Mouse (Mus musculus) embryonic facial prominence, embryonic 15.5 days (tissue): ENCODE data around the gene Clec16a. TPM values are rescaled to one million over a fixed set of nuclear protein-coding genes. Genes with fewer than 3 reads are reported as not detected.

ENCODE experiments used
- ATAC-seq: fragments of 200-750 bp; cut with Nextera tagmentation; 2 replicates; pipeline ENCODE4 v1.8.0; 2017; ENCODE audit warnings: low read depth, moderate TSS enrichment; ENCODE audit not compliant: insufficient number of reproducible peaks, low FRiP score, low TSS enrichment
- H3K27ac ChIP-seq: fragments of 300-500 bp; sonication (generic); replicated peaks from 2 replicates; pipeline ENCODE4 v1.5.1; 2015; ENCODE audit warnings: mild to moderate bottlenecking, inconsistent platforms
- H3K27me3 ChIP-seq: fragments of 300-500 bp; sonication (generic); 2 replicates; pipeline ENCODE4 v1.6.1; 2015; ENCODE audit warnings: inconsistent platforms
- H3K36me3 ChIP-seq: fragments of 300-500 bp; sonication (generic); 2 replicates; pipeline ENCODE4 v1.6.1; 2015; ENCODE audit warnings: mild to moderate bottlenecking, inconsistent platforms
- H3K4me1 ChIP-seq: fragments of 300-500 bp; sonication (generic); 2 replicates; pipeline ENCODE4 v1.6.1; 2015; ENCODE audit warnings: inconsistent platforms
- H3K4me2 ChIP-seq: fragments of 300-500 bp; sonication (generic); replicated peaks from 2 replicates; pipeline ENCODE4 v1.6.1; 2015; ENCODE audit warnings: mild to moderate bottlenecking, inconsistent platforms
- H3K4me3 ChIP-seq: fragments of 300-500 bp; sonication (generic); replicated peaks from 2 replicates; pipeline ENCODE4 v1.5.1; 2015; ENCODE audit warnings: mild to moderate bottlenecking, inconsistent platforms
- H3K9ac ChIP-seq: fragments of 300-500 bp; sonication (generic); 2 replicates; pipeline ENCODE4 v1.6.1; 2015; ENCODE audit warnings: inconsistent platforms
- H3K9me3 ChIP-seq: fragments of 300-500 bp; sonication (generic); replicated peaks from 2 replicates; pipeline ENCODE4 v1.6.1; 2016; ENCODE audit warnings: inconsistent platforms
- WGBS: fragments of 180-500 bp; shearing (Covaris S2); methylation state at CpG from one replicate; pipeline ENCODE4 v1.1.7; 2015; 5-methylcytosine and 5-hydroxymethylcytosine counted together
- polyA plus RNA-seq: library from polyadenylated mRNA; unstranded; fragments of >200 nt; fragmentation: Nextera tagmentation; extraction: Ambion mirVana; gene quantifications from 2 replicates; pipeline ENCODE4 v1.2.1, GENCODE M21; 2015

Clec16a gene
- polyA plus RNA-seq, 1 experiment from 2014 or later = 39.6 TPM

DNA sequence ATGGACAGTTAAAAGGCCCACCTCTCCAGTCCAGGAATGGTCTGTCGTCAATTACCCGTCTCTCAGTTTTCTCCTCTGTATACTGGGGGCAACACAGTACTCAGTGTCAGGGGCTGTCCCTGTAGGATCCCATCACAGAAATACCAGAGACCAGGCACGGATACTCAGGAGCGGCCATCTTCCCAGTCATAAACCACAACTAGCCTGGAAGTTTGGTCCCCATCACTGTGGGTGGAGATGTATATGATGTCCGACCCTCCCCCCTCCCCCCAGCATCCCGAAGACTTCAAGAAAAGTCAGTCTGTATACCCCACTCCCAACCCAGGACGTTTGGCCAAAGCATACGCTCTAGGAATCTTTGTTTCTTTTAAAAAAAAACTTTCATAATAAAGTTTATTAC, 238.3 kb downstream of the Clec16a start:
- Histone ChIP-seq H3K36me3 (no peaks in the 10 kb centered on the region), H3K9me3 (no peaks in the 10 kb centered on the region), H3K4me2 (peak overlapping the region; percentile 84), H3K27ac (peak overlapping the region; percentile 56; the same call in 1 of the 2 replicates), H3K4me3 (peak overlapping the region; percentile 75), H3K9ac (0 out of 2 replicates have a peak overlapping the region, but pooled peaks have one; percentile 74), H3K4me1 (peaks cover 62% of the 10 kb centered on the region), H3K27me3 (no peaks in the 10 kb centered on the region)
- ATAC-seq = no peak
- WGBS = 47% methylated on average over 8 of the region's 8 CpGs

DNA sequence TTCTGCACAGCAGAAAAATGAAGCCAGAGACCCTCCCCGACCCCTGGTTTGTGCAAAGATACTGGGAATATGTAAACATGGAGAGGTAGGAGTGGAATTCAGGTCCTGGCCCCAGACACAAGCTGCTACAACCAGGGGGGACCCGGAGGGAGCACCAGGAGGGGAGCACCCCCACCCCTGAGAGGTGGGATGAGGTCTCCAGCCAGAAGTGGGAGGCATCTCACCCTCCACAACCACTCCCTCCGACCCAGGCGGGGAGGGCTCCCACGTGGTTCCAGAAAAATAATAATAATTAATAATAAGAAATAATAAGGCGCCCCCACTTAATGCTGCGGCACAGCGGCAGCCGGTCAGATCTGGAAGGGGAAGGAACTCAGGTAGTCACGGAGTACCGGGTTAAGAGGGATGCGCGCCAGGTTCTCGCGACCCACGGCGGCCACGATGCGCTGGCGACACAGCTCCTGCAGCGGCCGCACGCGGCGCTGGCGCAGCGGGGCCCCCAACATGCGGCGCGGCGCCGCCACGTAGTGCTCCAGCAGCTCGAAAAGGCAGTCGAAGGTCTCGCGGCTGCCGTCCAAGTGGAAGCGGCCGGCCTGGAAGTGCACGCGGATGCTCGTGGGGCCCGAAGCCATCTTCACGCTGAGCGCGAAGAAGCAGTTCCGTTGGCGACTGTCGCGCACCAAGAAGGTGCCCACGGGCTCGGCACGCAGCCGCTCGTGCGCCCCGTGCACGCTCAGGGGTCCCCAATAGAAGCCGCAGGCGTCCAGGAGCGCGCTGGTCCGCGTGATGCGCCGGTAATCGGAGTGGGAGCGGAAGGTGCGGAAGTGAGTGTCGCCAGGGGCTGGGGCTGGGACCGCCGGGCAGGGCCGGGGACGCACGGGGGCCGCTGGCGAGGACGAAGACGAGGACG, 239.0 kb downstream of the Clec16a start:
- H3K4me2 ChIP-seq = peak overlapping the region; percentile 84
- WGBS = 1% methylated on average over 81 of the region's 81 CpGs
- H3K4me1 ChIP-seq = peaks cover 62% of the 10 kb centered on the region
- no peaks in the 10 kb centered on the region for H3K36me3 ChIP-seq
- H3K27ac ChIP-seq = peak overlapping the region; percentile 100
- no peaks in the 10 kb centered on the region for H3K9me3 ChIP-seq
- peak overlapping the region; percentile 74 for H3K9ac ChIP-seq
- ATAC-seq = no peak
- peak overlapping the region; percentile 75 for H3K4me3 ChIP-seq
- no peaks in the 10 kb centered on the region for H3K27me3 ChIP-seq

DNA sequence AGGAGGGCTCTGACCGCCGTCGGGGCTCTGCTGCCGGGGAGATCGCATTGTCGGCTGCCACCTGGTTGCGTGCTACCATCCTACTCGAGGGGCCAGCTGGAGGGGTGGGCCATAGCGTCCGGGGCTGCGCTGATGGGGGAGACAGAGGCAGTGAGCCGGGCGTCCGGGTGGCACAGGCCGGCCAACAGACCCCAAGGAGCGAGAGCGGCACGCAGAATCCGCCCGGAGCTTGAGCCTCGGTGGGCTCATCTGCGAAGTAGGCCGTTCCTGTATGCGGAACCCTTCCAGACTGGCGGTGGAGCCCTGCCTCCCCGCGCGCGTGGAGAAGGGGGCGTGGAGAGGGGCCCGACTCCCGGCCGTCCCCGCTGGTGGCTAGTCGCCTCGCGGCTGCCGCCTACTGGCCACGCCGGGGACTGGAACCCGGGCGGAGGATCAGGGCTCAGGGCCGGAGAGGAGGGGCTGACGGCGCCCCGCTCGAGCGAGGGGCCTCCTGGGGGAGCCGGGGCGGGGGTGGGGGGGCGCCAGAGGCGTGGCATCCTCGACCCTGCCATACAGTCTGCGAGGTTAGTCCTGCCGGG, 239.7 kb downstream of the Clec16a start:
- peak; percentile 88 for ATAC-seq
- Histone ChIP-seq H3K27ac (peak overlapping the region; percentile 100), H3K9me3 (no peaks in the 10 kb centered on the region), H3K27me3 (no peaks in the 10 kb centered on the region), H3K4me2 (peak overlapping the region; percentile 84), H3K4me1 (peaks cover 62% of the 10 kb centered on the region), H3K36me3 (no peaks in the 10 kb centered on the region), H3K9ac (peak overlapping the region; percentile 74), H3K4me3 (peak overlapping the region; percentile 75)
- under 1% methylated on average over 55 of the region's 55 CpGs for WGBS

DNA sequence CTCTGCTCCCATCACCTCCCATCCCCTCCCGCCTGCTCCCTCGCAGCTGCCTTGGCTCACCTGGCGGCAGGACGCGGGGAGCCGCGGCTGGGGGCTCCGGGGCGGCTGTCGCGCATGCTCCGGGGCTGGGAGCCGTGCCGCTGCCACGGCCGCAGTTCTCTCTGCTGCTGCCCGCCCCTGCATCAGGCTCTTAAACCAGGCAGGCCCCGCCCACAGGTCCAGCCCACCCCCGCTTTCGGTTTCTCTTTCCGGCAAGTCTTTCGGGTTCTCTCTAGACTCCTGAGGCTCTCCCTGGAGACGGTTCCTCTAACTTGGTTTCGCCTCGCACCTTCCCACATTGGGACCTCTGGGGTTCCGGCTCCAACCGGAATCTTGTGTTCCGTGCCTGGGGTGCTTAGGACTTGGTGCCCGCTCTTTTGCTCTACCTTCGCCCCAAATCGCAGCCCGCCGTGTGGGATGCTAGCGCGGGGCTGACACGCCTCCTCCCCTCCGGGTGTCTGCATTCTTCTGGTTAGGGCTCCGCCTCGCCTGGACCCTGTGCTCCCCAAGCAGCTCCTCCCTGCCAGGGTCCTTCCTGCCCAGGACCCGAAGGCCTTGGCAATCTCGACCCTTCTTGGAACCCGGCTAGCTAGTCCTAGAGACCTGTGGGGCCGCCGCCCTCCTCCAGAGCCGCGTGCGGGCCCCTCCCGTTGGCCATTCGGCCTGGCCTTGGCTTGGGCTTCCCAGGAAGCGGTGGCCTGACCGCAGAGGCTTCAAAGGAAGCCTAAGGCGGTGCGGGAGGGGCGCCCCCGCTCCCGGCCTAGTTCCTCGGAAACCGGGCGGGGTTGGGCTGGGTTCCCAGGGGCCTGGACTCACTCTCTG, 240.5 kb downstream of the Clec16a start, which contains the start of gene Socs1:
Socs1 (minus strand) TSS at position 166 of the 861 bp plus-strand sequence.
- no peaks in the 10 kb centered on the region for H3K36me3 ChIP-seq
- H3K4me3 ChIP-seq = peak within 1 kb of the TSS; percentile 75
- H3K27me3 ChIP-seq = no peaks in the 10 kb centered on the region
- under 1% methylated on average over 58 of the region's 59 CpGs for WGBS
- peak within 1 kb of the TSS; percentile 84 for H3K4me2 ChIP-seq
- H3K9me3 ChIP-seq = no peaks in the 10 kb centered on the region
- H3K27ac ChIP-seq = peak within 1 kb of the TSS; percentile 100
- H3K4me1 ChIP-seq = peaks cover 56% of the 10 kb centered on the region
- peak within 1 kb of the TSS; percentile 74 for H3K9ac ChIP-seq
- ATAC-seq = peak; percentile 91

DNA sequence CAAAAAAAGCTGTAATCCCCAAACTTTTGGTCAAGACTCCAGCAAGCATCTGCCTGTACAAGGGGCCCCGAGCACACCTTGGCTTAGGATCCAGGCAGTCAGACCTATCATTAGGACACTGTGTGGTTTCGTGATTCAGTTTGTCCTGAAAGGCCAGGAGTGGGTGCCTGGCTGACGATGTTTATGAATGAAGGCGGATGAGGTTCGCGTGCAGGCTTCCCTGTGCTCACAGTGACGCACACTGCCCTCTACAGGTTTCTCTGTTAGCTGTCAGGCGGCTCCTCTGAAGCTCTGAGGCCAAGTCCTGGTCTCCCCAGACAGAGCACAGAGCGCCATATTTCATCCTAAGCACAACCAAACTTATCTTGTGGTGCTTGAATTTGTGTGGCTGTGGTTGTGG, 241.1 kb downstream of the Clec16a start:
- peak overlapping the region; percentile 75 for H3K4me3 ChIP-seq
- peak overlapping the region; percentile 84 for H3K4me2 ChIP-seq
- no peaks in the 10 kb centered on the region for H3K36me3 ChIP-seq
- peak overlapping the region; percentile 54 for H3K9ac ChIP-seq
- no peaks in the 10 kb centered on the region for H3K27me3 ChIP-seq
- no peaks in the 10 kb centered on the region for H3K9me3 ChIP-seq
- WGBS = 1% methylated on average over 9 of the region's 9 CpGs
- H3K4me1 ChIP-seq = peaks cover 49% of the 10 kb centered on the region
- peak overlapping the region; percentile 100 for H3K27ac ChIP-seq
- peak; percentile 20; the same call in 1 of the 2 replicates for ATAC-seq

DNA sequence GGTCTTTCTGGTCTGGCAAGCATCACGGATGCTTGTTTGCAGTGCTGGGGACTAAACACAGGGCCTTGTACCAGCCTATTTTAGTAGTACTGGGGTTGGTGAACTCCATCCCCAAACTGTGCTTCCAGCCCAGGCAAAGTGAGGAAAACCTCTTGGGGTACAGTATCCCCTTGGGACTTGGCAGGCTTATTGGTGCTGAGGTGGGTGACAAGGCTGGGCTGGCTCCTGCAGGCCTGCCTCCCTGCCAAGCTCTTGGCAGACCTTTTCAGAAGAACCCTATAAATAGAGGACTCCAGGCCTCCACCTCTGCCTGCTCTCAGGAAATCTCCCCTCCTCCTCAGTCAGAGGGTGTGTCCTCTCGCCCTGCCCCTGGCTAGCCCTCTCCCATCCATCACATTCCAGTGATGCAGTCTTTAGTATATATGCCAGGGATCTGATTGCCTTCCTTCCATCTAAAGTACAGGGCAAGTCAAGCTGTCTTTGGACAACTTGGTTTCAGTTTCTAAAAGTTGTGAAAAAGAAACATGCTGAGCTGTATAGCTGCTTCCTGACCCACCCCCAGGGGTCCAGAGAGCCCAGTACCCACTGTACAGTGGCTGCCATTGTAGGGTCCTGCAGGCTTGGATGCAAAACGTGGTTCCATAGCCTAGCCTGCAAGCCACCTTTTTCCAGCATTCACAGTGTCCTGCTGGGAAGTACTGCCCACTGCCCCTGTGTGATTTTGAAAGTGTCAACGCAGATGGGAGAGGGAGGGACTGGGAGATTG, 241.8 kb downstream of the Clec16a start:
- H3K4me2 ChIP-seq = peak overlapping the region; percentile 84; the same call in 1 of the 2 replicates
- WGBS = 54% methylated on average over 4 of the region's 4 CpGs
- H3K27ac ChIP-seq = peak overlapping the region; percentile 100
- H3K27me3 ChIP-seq = no peaks in the 10 kb centered on the region
- peaks cover 42% of the 10 kb centered on the region for H3K4me1 ChIP-seq
- no peak overlapping the region for H3K9ac ChIP-seq
- H3K9me3 ChIP-seq = no peaks in the 10 kb centered on the region
- H3K4me3 ChIP-seq = no peak overlapping the region
- H3K36me3 ChIP-seq = no peaks in the 10 kb centered on the region
- no peak for ATAC-seq

DNA sequence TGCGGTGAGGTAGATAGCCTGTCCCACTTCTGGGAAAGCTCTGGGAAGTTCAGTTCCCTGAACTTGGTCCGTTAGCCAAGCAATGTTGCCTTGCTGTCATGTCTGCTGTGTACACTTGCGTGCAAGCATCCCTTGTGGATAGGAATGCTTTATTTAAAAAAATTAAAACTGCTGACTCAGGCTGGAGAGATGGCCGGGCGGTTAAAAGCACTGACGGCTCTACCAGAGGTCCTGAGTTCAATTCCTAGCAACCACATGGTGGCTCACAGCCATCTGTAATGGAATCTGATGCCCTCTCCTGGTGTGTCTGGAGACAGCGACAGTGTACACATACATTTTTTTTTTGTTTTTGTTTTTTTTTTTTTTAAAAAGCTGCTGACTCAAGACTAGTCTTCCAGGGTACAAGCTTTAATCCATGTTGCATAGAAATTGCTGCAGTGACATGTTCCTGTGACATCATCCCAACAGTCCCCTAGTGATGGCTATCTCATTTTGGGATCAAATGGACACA, 242.5 kb downstream of the Clec16a start:
- Histone ChIP-seq H3K36me3 (no peaks in the 10 kb centered on the region), H3K9ac (no peak overlapping the region), H3K9me3 (no peaks in the 10 kb centered on the region), H3K27me3 (no peaks in the 10 kb centered on the region), H3K27ac (peak overlapping the region; percentile 100; the same call in 1 of the 2 replicates), H3K4me3 (no peak overlapping the region), H3K4me1 (peaks cover 36% of the 10 kb centered on the region), H3K4me2 (no peak overlapping the region)
- 81% methylated on average over 7 of the region's 7 CpGs for WGBS
- no peak for ATAC-seq

DNA sequence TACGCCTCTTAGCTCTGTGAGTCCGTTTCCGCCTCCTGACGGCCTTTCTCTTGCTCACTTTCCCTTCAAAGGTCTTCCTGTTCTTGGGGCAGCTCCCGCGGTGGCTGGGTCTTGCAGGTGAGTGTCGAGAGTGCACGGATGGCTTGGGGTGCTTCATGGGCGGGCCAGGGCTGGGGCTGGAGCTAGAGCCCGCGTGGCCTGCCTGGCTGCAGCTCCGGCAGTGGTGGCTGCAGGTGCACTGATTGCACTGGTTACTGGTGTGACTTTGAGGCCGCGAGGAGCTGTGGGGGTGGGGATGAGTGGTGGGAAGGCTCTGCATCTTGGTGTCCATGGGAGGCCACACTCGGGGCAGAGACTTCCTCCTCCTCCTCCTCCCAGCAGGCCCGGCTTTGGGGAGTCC, 243.1 kb downstream of the Clec16a start, which contains the start of gene Tnp2:
Tnp2 (minus strand) TSS at position 390 of the 400 bp plus-strand sequence.
- no peaks in the 10 kb centered on the region for H3K9me3 ChIP-seq
- 0 out of 2 replicates have a peak within 1 kb of the TSS, but pooled peaks have one; percentile 100 for H3K27ac ChIP-seq
- H3K4me3 ChIP-seq = no peak within 1 kb of the TSS
- no peak for ATAC-seq
- H3K9ac ChIP-seq = no peak within 1 kb of the TSS
- H3K4me1 ChIP-seq = peaks cover 29% of the 10 kb centered on the region
- H3K27me3 ChIP-seq = no peaks in the 10 kb centered on the region
- 49% methylated on average over 16 of the region's 16 CpGs for WGBS
- H3K4me2 ChIP-seq = no peak within 1 kb of the TSS
- no peaks in the 10 kb centered on the region for H3K36me3 ChIP-seq

DNA sequence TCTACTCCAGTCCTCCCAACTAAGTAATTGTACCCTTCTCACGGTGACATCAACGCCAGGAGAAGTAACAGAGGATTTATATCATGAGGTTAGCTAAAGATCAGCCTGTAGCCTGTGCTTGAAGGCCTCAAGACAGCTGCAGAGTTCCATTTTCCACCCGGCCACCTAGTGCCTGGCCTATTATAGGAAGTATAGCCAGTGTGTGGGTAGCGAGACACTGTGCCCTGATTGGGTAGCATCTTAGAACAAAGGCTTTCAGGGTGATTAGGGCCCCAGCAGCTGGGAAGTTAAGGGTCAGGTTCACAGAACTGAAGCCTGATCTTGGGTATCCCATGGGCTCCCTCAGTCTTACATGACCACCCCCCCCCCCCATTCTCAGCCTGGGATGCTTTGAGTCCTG, 243.7 kb downstream of the Clec16a start:
- H3K36me3 ChIP-seq = no peaks in the 10 kb centered on the region

DNA sequence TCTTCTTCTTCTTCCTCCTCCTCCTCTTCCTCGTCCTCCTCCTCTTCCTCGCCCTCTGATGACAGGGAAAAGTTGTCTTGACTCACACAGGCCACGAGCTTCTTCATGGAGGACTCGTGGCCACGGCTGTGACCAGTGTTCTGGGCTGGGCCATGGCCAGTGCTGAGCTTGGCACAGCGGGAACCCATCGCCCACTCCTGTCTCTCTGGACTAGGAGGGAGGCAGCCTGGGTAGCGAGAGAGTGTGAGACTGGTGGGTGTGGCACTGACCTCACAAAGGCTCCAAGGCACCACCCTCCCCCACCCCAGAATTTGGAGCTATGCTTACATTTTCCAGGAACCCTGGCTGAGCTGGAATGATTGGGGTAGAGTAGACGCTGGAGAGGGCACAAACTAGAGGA, 245.6 kb downstream of the Clec16a start, which contains the start of gene Prm3:
Prm3 (minus strand) TSS at position 213 of the 400 bp plus-strand sequence.
- Histone ChIP-seq H3K9ac (no peak within 1 kb of the TSS), H3K36me3 (no peaks in the 10 kb centered on the region), H3K27me3 (peaks cover 9% of the 10 kb centered on the region; the same call in 1 of the 2 replicates), H3K27ac (no peak within 1 kb of the TSS), H3K4me2 (no peak within 1 kb of the TSS), H3K4me1 (peaks cover 19% of the 10 kb centered on the region), H3K4me3 (no peak within 1 kb of the TSS), H3K9me3 (no peaks in the 10 kb centered on the region)
- 71% methylated on average over 9 of the region's 9 CpGs for WGBS
- ATAC-seq = no peak

More for the DNA sequence above, 243.7 kb downstream of the Clec16a start:
- Histone ChIP-seq H3K9me3 (no peaks in the 10 kb centered on the region), H3K4me2 (no peak overlapping the region), H3K9ac (no peak overlapping the region), H3K4me3 (no peak overlapping the region), H3K4me1 (peaks cover 25% of the 10 kb centered on the region), H3K27ac (no peak overlapping the region), H3K27me3 (no peaks in the 10 kb centered on the region)
- WGBS = 66% methylated on average over 4 of the region's 4 CpGs
- ATAC-seq = no peak
